Mouse (Mus musculus): ENCODE measurements at regions not wholly inside any gene's neighbourhood (a gene's known extent, or its start where the extent isn't known, plus 50 kb on each side); places are given as distances from the start of the nearest gene placed in this dataset.

DNA sequence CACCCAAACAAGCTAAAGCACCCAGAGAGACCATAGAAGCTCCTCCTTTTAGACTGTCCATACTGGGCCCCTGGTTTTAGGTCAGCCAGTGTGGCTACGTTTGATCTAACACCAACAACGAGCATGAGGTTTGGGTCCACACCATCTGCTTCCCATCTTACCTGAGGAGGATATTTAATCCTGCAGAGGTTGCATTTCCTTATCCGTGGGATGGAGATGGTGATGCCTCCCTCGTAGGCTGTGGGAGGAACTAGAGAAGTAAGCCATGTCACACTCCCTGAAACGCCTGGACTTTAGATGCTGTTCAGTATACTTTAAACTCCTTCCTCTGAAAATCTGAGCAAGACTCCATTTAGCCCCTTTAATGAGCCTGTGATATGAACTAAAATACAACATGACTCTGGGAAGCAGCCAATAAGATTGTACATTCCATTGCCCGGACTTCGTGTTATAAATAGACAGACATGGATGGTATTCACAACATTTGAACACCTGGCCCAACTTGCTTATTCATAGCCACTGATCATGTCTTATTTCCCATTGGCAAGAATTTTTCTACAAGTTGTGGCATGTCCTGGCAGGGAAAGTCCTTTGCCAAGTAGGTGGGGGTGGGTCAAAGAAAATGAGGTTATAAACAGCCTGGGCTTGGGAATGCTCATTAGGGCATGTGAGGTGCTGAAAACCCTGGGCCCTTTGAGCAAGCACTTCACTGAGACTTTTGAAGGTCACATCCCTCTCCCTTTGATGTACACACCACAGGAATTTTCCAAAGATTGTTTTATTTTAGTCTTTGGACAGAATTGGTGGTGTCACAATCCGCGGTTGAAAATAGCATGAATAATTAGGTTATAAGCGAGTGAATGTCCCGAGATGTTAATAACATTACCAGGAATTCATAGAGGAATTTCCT lies 89.7 kb upstream of the Pgrmc2 start:
- no peaks in the 10 kb centered on the region for H3K36me3 ChIP-seq
- no peak for ATAC-seq (ENCODE audit: low FRiP score, low read depth)
- WGBS: 84% methylated on average over 11 of the region's 11 CpGs
- no peak overlapping the region for H3K4me2 ChIP-seq
- H3K4me3 ChIP-seq: no peak overlapping the region
- no peaks in the 10 kb centered on the region for H3K9me3 ChIP-seq
- no peaks in the 10 kb centered on the region for H3K4me1 ChIP-seq (replicated peaks)
- H3K27me3 ChIP-seq: no peaks in the 10 kb centered on the region
- no peak overlapping the region for H3K27ac ChIP-seq (replicated peaks)
- no peak overlapping the region for H3K9ac ChIP-seq

DNA sequence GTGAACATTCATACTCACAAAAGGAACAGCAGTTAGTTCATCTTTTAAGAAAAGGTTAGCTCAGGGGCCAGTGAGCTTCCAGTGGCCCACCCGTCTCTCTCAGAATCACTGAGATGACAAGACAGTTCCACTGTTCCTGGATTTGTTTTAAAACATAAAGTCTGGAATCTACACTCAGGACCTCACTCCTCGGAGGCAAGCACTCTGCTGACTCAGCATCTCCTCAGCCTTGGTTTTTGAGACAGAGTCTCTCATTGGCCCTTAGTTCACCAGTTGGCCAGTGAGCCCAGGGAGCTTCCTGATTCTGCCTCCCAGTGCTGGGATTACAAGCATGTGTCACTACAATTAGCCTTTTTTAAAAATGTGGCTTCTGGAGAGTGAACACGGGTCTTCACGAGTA lies 88.9 kb upstream of the Pgrmc2 start:
- no peak overlapping the region for H3K4me2 ChIP-seq
- H3K4me1 ChIP-seq (replicated peaks): no peaks in the 10 kb centered on the region
- no peak overlapping the region for H3K4me3 ChIP-seq
- no peak for ATAC-seq (ENCODE audit: low FRiP score, low read depth)
- no peaks in the 10 kb centered on the region for H3K9me3 ChIP-seq
- no peaks in the 10 kb centered on the region for H3K27me3 ChIP-seq
- no peak overlapping the region for H3K27ac ChIP-seq (replicated peaks)
- 88% methylated on average over 4 of the region's 4 CpGs for WGBS
- no peaks in the 10 kb centered on the region for H3K36me3 ChIP-seq
- no peak overlapping the region for H3K9ac ChIP-seq

DNA sequence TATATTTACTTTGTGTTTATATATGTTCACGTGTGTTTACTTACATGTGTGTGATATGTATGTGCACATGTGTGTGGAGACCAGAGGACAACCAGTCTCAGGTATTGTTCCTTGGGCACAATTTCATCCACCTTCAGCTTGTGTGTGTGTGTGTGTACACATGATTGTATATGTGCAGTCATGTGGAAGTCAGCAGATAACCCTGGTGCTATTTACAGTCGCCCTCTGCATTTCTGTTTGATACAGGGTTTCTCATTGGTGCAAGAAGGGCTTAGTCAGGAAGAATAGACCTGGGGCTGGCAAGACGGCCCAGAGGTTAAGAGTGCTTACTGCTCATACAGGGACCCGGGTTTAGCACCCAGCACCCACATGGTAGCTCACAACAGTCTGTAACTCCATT lies 88.5 kb upstream of the Pgrmc2 start:
- Histone ChIP-seq H3K9me3 (no peaks in the 10 kb centered on the region), H3K9ac (no peak overlapping the region), H3K27ac (replicated peaks) (no peak overlapping the region), H3K4me3 (no peak overlapping the region), H3K4me1 (replicated peaks) (no peaks in the 10 kb centered on the region), H3K4me2 (no peak overlapping the region), H3K36me3 (no peaks in the 10 kb centered on the region), H3K27me3 (no peaks in the 10 kb centered on the region)
- no peak for ATAC-seq (ENCODE audit: low FRiP score, low read depth)
- 86% methylated on average over 4 of the region's 4 CpGs for WGBS

DNA sequence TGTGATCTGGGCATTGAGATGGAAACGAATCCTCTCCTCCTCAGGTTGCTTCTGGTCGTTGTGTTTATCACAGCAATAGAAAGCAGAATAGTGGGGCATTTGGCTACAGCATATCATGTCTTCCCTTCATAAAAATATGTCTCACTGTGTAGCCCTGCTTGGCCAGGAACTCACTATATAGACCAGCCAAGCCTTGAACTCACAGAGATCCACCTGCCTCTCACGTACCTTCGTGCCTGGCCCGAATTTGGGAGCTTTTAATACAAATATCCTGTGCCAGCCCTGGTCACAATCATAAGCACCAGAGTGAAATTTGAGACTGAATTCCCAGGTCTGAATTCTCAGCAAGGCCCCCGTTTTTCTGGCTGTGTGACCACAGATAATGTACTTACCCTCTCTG lies 87.7 kb upstream of the Pgrmc2 start:
- H3K36me3 ChIP-seq: no peaks in the 10 kb centered on the region
- H3K27ac ChIP-seq (replicated peaks): no peak overlapping the region
- no peak overlapping the region for H3K4me3 ChIP-seq
- H3K4me1 ChIP-seq (replicated peaks): no peaks in the 10 kb centered on the region
- H3K9me3 ChIP-seq: no peaks in the 10 kb centered on the region
- ATAC-seq (ENCODE audit: low FRiP score, low read depth): no peak
- H3K27me3 ChIP-seq: no peaks in the 10 kb centered on the region
- H3K9ac ChIP-seq: no peak overlapping the region
- 85% methylated on average over 6 of the region's 6 CpGs for WGBS
- no peak overlapping the region for H3K4me2 ChIP-seq

DNA sequence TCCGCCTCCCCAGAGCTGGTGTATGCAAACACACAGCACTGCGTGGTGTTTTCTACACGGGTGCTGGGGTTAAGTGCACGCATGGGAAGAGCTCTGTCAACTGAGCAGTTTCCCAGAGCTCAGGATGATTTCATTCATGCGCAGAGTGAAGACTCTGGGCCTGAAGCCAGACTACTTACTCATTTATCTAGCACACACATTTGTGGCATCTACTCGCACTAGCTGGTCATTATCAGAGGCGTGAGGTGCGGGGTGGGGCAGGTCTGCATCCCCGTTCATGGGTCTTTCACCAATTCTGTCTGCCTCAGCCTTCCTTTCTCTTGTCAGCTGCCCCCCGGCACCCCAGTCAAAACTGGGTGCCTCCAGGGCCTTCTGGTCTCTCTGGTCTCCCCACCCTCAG lies 86.6 kb upstream of the Pgrmc2 start:
- Histone ChIP-seq H3K36me3 (no peaks in the 10 kb centered on the region), H3K4me1 (replicated peaks) (no peaks in the 10 kb centered on the region), H3K27me3 (no peaks in the 10 kb centered on the region), H3K9ac (no peak overlapping the region), H3K27ac (replicated peaks) (no peak overlapping the region), H3K4me3 (no peak overlapping the region), H3K9me3 (no peaks in the 10 kb centered on the region), H3K4me2 (no peak overlapping the region)
- no peak for ATAC-seq (ENCODE audit: low FRiP score, low read depth)
- 85% methylated on average over 10 of the region's 10 CpGs for WGBS

GRCm38 (mm10) chr3:41168181-41168967 lies 85.5 kb upstream of the Pgrmc2 start:
- H3K4me2 ChIP-seq: no peak overlapping the region
- no peak overlapping the region for H3K27ac ChIP-seq (replicated peaks)
- no peak overlapping the region for H3K4me3 ChIP-seq
- no peaks in the 10 kb centered on the region for H3K27me3 ChIP-seq
- WGBS: 88% methylated on average over 11 of the region's 11 CpGs
- H3K9ac ChIP-seq: no peak overlapping the region
- H3K9me3 ChIP-seq: no peaks in the 10 kb centered on the region
- no peak for ATAC-seq (ENCODE audit: low FRiP score, low read depth)
- no peaks in the 10 kb centered on the region for H3K4me1 ChIP-seq (replicated peaks)
- no peaks in the 10 kb centered on the region for H3K36me3 ChIP-seq

DNA sequence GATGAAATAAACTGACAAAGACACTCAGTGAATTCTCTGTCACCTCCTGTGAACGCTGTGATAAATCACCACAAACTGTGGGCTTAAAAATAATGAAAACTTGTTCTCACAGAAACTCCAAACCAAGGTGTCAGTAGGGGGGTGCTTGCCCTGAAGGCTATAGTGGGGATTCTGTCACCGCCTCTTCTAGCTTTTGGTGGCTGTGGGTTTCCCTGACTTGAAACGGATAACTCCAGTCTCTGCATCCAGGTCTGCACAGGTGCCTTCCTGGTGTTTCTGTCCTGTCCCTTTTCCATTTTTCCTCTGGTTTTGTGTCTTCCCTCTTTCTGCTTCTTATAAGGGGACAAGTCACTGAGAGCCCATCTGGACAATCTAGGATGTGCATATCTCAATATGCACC lies 84.6 kb upstream of the Pgrmc2 start:
- Histone ChIP-seq H3K9ac (no peak overlapping the region), H3K4me2 (no peak overlapping the region), H3K27me3 (no peaks in the 10 kb centered on the region), H3K36me3 (no peaks in the 10 kb centered on the region), H3K27ac (replicated peaks) (no peak overlapping the region), H3K4me1 (replicated peaks) (no peaks in the 10 kb centered on the region), H3K9me3 (no peaks in the 10 kb centered on the region), H3K4me3 (no peak overlapping the region)
- ATAC-seq (ENCODE audit: low FRiP score, low read depth): no peak
- 94% methylated on average over 3 of the region's 3 CpGs for WGBS

DNA sequence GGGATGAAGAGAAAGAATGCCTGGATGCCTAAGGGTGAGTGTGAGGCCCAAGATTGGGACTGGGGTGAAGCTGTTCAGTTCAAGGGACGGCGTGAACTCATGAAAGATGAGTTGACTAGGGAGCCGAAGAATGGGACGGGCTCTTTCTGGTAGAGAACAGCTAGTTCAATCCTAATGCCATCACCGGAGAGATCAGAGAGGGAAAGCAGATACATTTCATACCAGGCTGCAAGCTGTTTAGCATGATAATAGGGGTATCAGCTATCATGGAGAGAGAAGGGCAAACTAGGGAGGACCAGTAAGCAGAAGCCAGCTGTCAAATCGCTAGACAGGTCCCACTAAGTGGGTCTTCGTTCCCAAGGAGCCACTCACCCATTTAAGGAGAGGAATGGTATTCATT lies 81.9 kb upstream of the Pgrmc2 start:
- H3K27me3 ChIP-seq: no peaks in the 10 kb centered on the region
- no peak overlapping the region for H3K4me2 ChIP-seq
- H3K9me3 ChIP-seq: no peaks in the 10 kb centered on the region
- WGBS: 87% methylated on average over 7 of the region's 7 CpGs
- ATAC-seq (ENCODE audit: low FRiP score, low read depth): no peak
- no peak overlapping the region for H3K27ac ChIP-seq (replicated peaks)
- no peaks in the 10 kb centered on the region for H3K4me1 ChIP-seq (replicated peaks)
- no peak overlapping the region for H3K4me3 ChIP-seq
- H3K36me3 ChIP-seq: no peaks in the 10 kb centered on the region
- H3K9ac ChIP-seq: no peak overlapping the region

DNA sequence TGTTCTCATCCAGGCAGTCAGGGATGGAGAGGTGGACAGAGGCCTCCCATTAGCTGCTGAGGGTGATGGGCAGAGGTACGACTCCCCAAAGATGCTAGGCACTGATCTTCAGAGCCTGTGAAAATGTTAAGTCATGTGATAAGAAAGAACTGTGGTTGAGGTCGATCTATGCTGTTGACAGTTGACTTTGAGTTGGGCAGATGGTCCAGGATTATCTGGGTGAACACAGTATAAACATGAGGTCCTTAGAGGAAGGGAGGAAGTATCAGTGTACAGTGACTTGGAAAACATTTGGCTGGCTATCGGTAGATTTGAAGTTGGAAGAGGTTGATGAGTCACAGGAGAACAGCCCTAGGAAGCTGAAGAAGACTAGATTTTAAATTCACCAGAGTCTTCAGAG lies 80.9 kb upstream of the Pgrmc2 start:
- Histone ChIP-seq H3K9me3 (no peaks in the 10 kb centered on the region), H3K36me3 (no peaks in the 10 kb centered on the region), H3K4me3 (no peak overlapping the region), H3K9ac (no peak overlapping the region), H3K4me2 (no peak overlapping the region), H3K4me1 (replicated peaks) (no peaks in the 10 kb centered on the region), H3K27me3 (no peaks in the 10 kb centered on the region), H3K27ac (replicated peaks) (no peak overlapping the region)
- ATAC-seq (ENCODE audit: low FRiP score, low read depth): no peak
- WGBS: 85% methylated on average over 3 of the region's 3 CpGs

DNA sequence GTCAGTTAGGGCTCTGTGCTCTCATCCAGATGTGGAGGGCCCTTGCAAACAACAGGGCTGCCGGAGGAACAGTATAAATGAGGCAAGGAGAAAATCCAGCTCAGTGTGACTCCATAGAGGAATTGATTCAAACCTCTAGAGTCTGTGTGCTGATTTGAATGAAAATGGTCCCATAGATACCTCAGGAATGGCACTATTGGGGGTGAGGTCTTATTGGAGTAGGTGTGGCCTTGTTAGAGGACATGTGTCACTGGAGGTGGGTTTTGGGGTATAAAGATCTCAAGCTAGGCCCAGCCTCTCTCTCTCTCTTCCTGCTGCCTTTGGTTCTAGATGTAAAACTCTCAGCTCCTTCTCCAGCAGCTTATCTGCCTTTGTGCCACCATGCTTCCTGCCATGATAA lies 79.7 kb upstream of the Pgrmc2 start:
- no peak overlapping the region for H3K4me2 ChIP-seq
- H3K9me3 ChIP-seq: no peaks in the 10 kb centered on the region
- H3K4me3 ChIP-seq: no peak overlapping the region
- no peak overlapping the region for H3K27ac ChIP-seq (replicated peaks)
- H3K36me3 ChIP-seq: no peaks in the 10 kb centered on the region
- H3K27me3 ChIP-seq: no peaks in the 10 kb centered on the region
- ATAC-seq (ENCODE audit: low FRiP score, low read depth): no peak
- no peaks in the 10 kb centered on the region for H3K4me1 ChIP-seq (replicated peaks)
- no peak overlapping the region for H3K9ac ChIP-seq
- WGBS: 81% methylated on average over 1 of the region's 1 CpGs

DNA sequence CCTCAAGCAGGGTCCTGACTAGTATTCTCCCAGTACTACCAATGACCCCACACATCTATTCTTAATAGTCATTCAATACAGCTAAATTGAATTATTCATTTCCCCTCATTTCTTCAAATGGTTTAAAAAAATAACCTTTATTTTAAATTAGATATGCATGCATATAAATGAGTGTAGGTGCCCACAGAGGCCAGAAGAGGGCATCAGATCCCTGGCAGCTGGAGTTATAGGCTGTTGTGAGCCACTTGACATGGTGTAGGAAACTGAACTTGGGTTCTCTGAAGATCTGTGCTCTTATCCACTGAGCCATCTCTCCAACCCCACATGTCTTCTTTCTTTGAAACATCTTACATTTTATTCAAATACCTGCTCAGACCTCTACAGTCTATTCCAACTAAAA lies 77.8 kb upstream of the Pgrmc2 start:
- ATAC-seq (ENCODE audit: low FRiP score, low read depth): no peak
- no peaks in the 10 kb centered on the region for H3K36me3 ChIP-seq
- H3K4me1 ChIP-seq (replicated peaks): no peaks in the 10 kb centered on the region
- no peak overlapping the region for H3K4me2 ChIP-seq
- H3K9me3 ChIP-seq: no peaks in the 10 kb centered on the region
- H3K27ac ChIP-seq (replicated peaks): no peak overlapping the region
- no peak overlapping the region for H3K4me3 ChIP-seq
- no peak overlapping the region for H3K9ac ChIP-seq
- H3K27me3 ChIP-seq: no peaks in the 10 kb centered on the region

DNA sequence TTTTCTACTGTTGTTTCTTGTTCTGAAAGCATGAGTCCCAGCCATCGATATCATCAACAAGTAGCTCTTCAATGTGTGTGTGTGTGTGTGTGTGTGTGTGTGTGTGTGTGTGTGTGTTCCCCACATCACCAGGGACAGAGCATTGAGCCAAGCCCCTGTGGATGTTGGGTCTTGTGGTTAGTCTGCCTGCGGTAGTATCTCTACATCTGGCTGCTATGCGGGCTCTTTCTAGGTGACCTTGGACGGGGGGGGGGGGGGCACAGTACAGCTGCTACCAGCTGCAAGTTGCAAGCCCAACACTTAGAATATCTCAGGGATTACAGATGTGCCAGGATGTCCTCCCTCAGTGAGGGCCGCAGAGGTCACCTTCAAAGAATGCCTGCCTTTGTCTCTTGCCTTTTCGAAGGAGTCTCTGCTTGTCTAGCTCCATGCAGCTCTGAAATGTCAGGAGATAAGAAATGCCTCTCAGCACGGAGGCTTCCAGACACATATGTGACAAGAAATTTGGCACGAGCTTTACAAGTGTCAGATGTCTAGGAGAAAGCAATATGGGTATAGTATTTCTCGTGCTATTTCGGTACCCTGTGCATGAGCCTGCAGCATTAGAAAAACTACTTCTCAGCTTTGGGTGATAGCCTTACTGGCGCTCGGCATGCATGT lies 75.6 kb upstream of the Pgrmc2 start:
- no peak for ATAC-seq (ENCODE audit: low FRiP score, low read depth)
- Histone ChIP-seq H3K27ac (replicated peaks) (no peak overlapping the region), H3K27me3 (no peaks in the 10 kb centered on the region), H3K9ac (no peak overlapping the region), H3K36me3 (no peaks in the 10 kb centered on the region), H3K9me3 (no peaks in the 10 kb centered on the region), H3K4me1 (replicated peaks) (no peaks in the 10 kb centered on the region), H3K4me3 (no peak overlapping the region), H3K4me2 (no peak overlapping the region)
- 82% methylated on average over 12 of the region's 12 CpGs for WGBS

Data from hindbrain, embryonic 15.5 days (tissue).